Mouse (Mus musculus): ENCODE data around the gene Perm1.

DNA sequence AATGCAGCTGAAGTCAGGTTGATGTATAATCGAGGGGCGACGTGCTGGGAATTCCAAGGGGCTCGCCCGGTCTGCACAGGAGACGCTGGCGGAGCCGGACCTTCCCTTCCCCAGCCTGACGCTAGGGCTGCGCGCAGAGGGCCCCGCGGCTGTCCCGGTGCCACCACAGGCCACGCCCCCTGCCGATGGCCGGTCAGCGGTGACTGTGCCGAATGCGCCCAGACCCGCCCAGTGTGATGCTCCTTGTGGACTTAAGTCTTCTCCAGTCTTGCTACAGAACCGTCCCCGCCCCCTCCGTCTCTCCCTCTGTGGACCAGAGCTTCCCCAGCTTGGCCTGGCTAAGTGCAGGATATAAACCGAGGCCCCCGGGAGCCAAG lies 17.9 kb upstream of the Perm1 start:
- TF ChIP-seq CTCF (IDR thresholded peaks at IDR 0.05; ENCODE audit: low read depth) (peak; percentile 35), EP300 (IDR thresholded peaks at IDR 0.05; ENCODE audit: low read depth) (no peak)

Data from heart, postnatal 0 days (tissue).